Mouse (Mus musculus) CH12.LX (cell line): ENCODE measurements around the gene Morn4. TPM values are rescaled to one million over a fixed set of nuclear protein-coding genes. Genes with fewer than 3 reads are reported as not detected.

Experiments
- DNase-seq: peaks from one replicate; pipeline ENCODE4 v3.0.0-alpha.2; 2013; ENCODE audit errors: extremely low read depth
- H3K27ac ChIP-seq: 2 replicates; pipeline ENCODE4 v1.5.1; 2012; ENCODE audit warnings: low read depth, mild to moderate bottlenecking, control low read depth, moderate library complexity; ENCODE audit not compliant: insufficient read depth
- H3K27me3 ChIP-seq: replicated peaks from 2 replicates; pipeline ENCODE3; 2012; ENCODE audit warnings: inconsistent platforms
- H3K36me3 ChIP-seq, 2 experiments: replicated peaks in 1 of 2; 2 replicates each; pipeline versions ENCODE3 to v1.6.1; 2012; ENCODE audit warnings: inconsistent platforms in 1 of 2, low read length in 1 of 2, mild to moderate bottlenecking in 1 of 2, mixed read lengths in 1 of 2, moderate library complexity in 1 of 2; ENCODE audit not compliant: control insufficient read depth in 1 of 2, insufficient read depth in 1 of 2
- H3K4me1 ChIP-seq, 2 experiments: 2 replicates each; pipeline ENCODE4 v1.6.1; 2012; ENCODE audit warnings: inconsistent platforms in 1 of 2, moderate library complexity in 1 of 2; ENCODE audit not compliant: insufficient read depth in 2 of 2, control insufficient read depth in 1 of 2
- H3K4me2 ChIP-seq: 2 replicates; pipeline ENCODE4 v1.6.1; 2012; ENCODE audit warnings: low read depth, mild to moderate bottlenecking, control low read depth; ENCODE audit not compliant: poor library complexity, insufficient read depth, severe bottlenecking
- H3K4me3 ChIP-seq, 3 experiments: fragments of 150-350 bp in 1 of 3; sonication (generic) in 1 of 3; replicated peaks in 1 of 3; 2 replicates each; pipeline versions ENCODE3 to v1.5.1; 2011 to 2012; ENCODE audit warnings: low read depth in 2 of 3, low read length in 2 of 3, mild to moderate bottlenecking in 2 of 3, moderate library complexity in 2 of 3, control low read depth in 1 of 3, improper control_type of control experiment in 1 of 3, inconsistent platforms in 1 of 3, mixed read lengths in 1 of 3; ENCODE audit not compliant: poor library complexity in 1 of 3
- H3K79me2 ChIP-seq: replicated peaks from 2 replicates; pipeline ENCODE4 v1.6.1; 2012; ENCODE audit warnings: mild to moderate bottlenecking, moderate library complexity; ENCODE audit not compliant: control insufficient read depth, poor library complexity, insufficient read depth, severe bottlenecking; ENCODE audit errors: extremely low read depth
- H3K9ac ChIP-seq: 2 replicates; pipeline ENCODE4 v1.6.1; 2012; ENCODE audit warnings: low read depth, mild to moderate bottlenecking, control low read depth, moderate library complexity; ENCODE audit not compliant: insufficient read depth
- H3K9me3 ChIP-seq: replicated peaks from 2 replicates; pipeline ENCODE3; 2012; ENCODE audit warnings: low read length, inconsistent platforms, mixed read lengths
- BHLHE40 ChIP-seq: IDR thresholded peaks from 2 replicates; pipeline ENCODE4 v1.6.1; 2011; ENCODE audit warnings: mild to moderate bottlenecking, low read depth, low read length, improper control_type of control experiment
- CHD1 ChIP-seq: IDR thresholded peaks from 2 replicates; pipeline ENCODE4 v1.6.1; 2012; ENCODE audit warnings: low read depth, low read length, improper control_type of control experiment, inconsistent platforms
- CHD2 ChIP-seq: IDR thresholded peaks from 2 replicates; pipeline ENCODE4 v1.6.1; 2011; ENCODE audit warnings: low read length, improper control_type of control experiment
- CTCF ChIP-seq, 2 experiments: IDR thresholded peaks in 1 of 2; conservative IDR thresholded peaks in 1 of 2; 2 replicates each; pipeline ENCODE4 v1.5.1; 2011 to 2012; ENCODE audit warnings: low read depth in 2 of 2, low read length in 2 of 2, improper control_type of control experiment in 1 of 2, inconsistent platforms in 1 of 2, mild to moderate bottlenecking in 1 of 2, moderate library complexity in 1 of 2
- E2F4 ChIP-seq: IDR thresholded peaks from 2 replicates; pipeline ENCODE4 v1.6.1; 2011; ENCODE audit warnings: low read depth, low read length, improper control_type of control experiment; ENCODE audit not compliant: insufficient replicate concordance
- GABPA ChIP-seq: IDR thresholded peaks from 2 replicates; pipeline ENCODE4 v1.6.1; 2012; ENCODE audit warnings: low read depth, low read length, improper control_type of control experiment, inconsistent platforms; ENCODE audit not compliant: insufficient replicate concordance
- MAFK ChIP-seq: IDR thresholded peaks from 2 replicates; pipeline ENCODE4 v1.6.1; 2011; ENCODE audit warnings: low read length, improper control_type of control experiment; ENCODE audit not compliant: insufficient replicate concordance
- MAZ ChIP-seq: IDR thresholded peaks from 2 replicates; pipeline ENCODE4 v1.6.1; 2012; ENCODE audit warnings: low read depth, mild to moderate bottlenecking, inconsistent platforms, low read length, improper control_type of control experiment, moderate library complexity
- NELFE ChIP-seq: IDR thresholded peaks from 2 replicates; pipeline ENCODE4 v1.6.1; 2011; ENCODE audit warnings: low read depth, low read length, improper control_type of control experiment
- NRF1 ChIP-seq: IDR thresholded peaks from 2 replicates; pipeline ENCODE4 v1.6.1; 2014; ENCODE audit warnings: low read depth, mild to moderate bottlenecking, inconsistent platforms, low read length, improper control_type of control experiment, moderate library complexity
- RAD21 ChIP-seq: IDR thresholded peaks from 2 replicates; pipeline ENCODE4 v1.6.1; 2011; ENCODE audit warnings: low read depth, mild to moderate bottlenecking, low read length, improper control_type of control experiment, moderate library complexity
- SMC3 ChIP-seq: IDR thresholded peaks from 2 replicates; pipeline ENCODE4 v1.6.1; 2011; ENCODE audit warnings: low read depth, low read length, improper control_type of control experiment
- TBP ChIP-seq: conservative IDR thresholded peaks from 2 replicates; pipeline ENCODE4 v1.6.1; 2011; ENCODE audit warnings: low read depth, low read length, improper control_type of control experiment
- TCF12 ChIP-seq: IDR thresholded peaks from 2 replicates; pipeline ENCODE4 v1.6.1; 2014; ENCODE audit warnings: low read depth, mild to moderate bottlenecking, inconsistent platforms, low read length, improper control_type of control experiment
- ZKSCAN1 ChIP-seq: IDR thresholded peaks from 2 replicates; pipeline ENCODE4 v1.6.1; 2012; ENCODE audit warnings: low read depth, inconsistent platforms, low read length, improper control_type of control experiment, borderline replicate concordance
- ZNF384 ChIP-seq: IDR thresholded peaks from 2 replicates; pipeline ENCODE4 v1.6.1; 2012; ENCODE audit warnings: low read depth, low read length, improper control_type of control experiment, inconsistent platforms
- dilution Hi-C: fragments of 300-500 bp; cut with MboI; formaldehyde crosslinking; loops from 2 replicates; pipeline ENCODE4 v1.14.3; 2020; ENCODE audit warnings: low sequenced_read_pairs; ENCODE audit not compliant: extremely low pct_unique_long_range_greater_than_20kb, extremely low pct_ligation_motif_present
- in situ Hi-C: fragments of 300-500 bp; cut with MboI; formaldehyde crosslinking; loops from 3 replicates; pipeline ENCODE4 v1.14.3; 2019; ENCODE audit warnings: low sequenced_read_pairs, low pct_ligation_motif_present, low pct_unique_long_range_greater_than_20kb, mixed read lengths
- polyA plus RNA-seq: library from polyadenylated mRNA; unstranded; fragments of >175 nt; gene quantifications from 2 replicates; pipeline ENCODE4 v1.2.1, GENCODE M21; 2012; ENCODE audit warnings: low read depth; ENCODE audit not compliant: insufficient read length
- total RNA-seq, 2 experiments: library from RNA; depleted of rRNA; stranded (reverse); fragments of 300-350 nt in 1 of 2; fragments of >200 nt in 1 of 2; gene quantifications; 2 replicates each; pipeline ENCODE4 v1.2.3; 2012 to 2014

Gene Morn4
- total and polyA plus RNA-seq, 3 experiments, result 0.04 to 0.24 TPM; not detected in 1

GRCm38 (mm10) chr19:42054255-42054654, 31.9 kb downstream of the Morn4 start:
- Histone ChIP-seq H3K27ac (no peak overlapping the region), H3K4me1 (no peaks in the 10 kb centered on the region), H3K79me2 (no peaks in the 10 kb centered on the region), H3K9me3 (no peaks in the 10 kb centered on the region), H3K27me3 (peaks cover 34% of the 10 kb centered on the region), H3K9ac (no peak overlapping the region), H3K4me3 (no peak overlapping the region), H3K4me2 (no peak overlapping the region), H3K36me3 (no peaks in the 10 kb centered on the region)
- no peak for DNase-seq
- dilution Hi-C loops, result no loop called here
- no peak for TF ChIP-seq MAZ
- TF ChIP-seq CTCF (conservative IDR thresholded peaks at IDR 0.05 in 1 of 2, IDR thresholded peaks at IDR 0.05 in 1 of 2; ENCODE audit: low read depth in 2 of 2, low read length in 2 of 2), result no peak
- TF ChIP-seq GABPA, result no peak
- no peak for TF ChIP-seq TCF12
- no peak for TF ChIP-seq TBP
- TF ChIP-seq NRF1, result no peak
- TF ChIP-seq CHD1, result no peak
- TF ChIP-seq ZKSCAN1, result no peak
- TF ChIP-seq RAD21, result no peak
- no peak for TF ChIP-seq SMC3
- TF ChIP-seq, all 38 proteins: peak for 0
- in situ Hi-C loops, result no loop called here

- no peak for DNase-seq
- H3K4me3 ChIP-seq, result no peak within 1 kb of the TSS
- dilution Hi-C loops (no loop called here), in situ Hi-C loops (no loop called here)
- no peaks in the 10 kb centered on the region for H3K4me1 ChIP-seq
- no peak within 1 kb of the TSS for H3K9ac ChIP-seq
- no peak for TF ChIP-seq NRF1
- no peak for TF ChIP-seq ZNF384
- no peak for TF ChIP-seq BHLHE40
- no peaks in the 10 kb centered on the region for H3K79me2 ChIP-seq
- no peak within 1 kb of the TSS for H3K27ac ChIP-seq
- H3K9me3 ChIP-seq, result no peaks in the 10 kb centered on the region
- H3K4me2 ChIP-seq, result no peak within 1 kb of the TSS
- H3K27me3 ChIP-seq, result peaks cover 25% of the 10 kb centered on the region
- H3K36me3 ChIP-seq, result no peaks in the 10 kb centered on the region
These were observed 34.2 kb downstream of the Morn4 start, which contains the start of gene 4933411K16Rik for GRCm38 (mm10) chr19:42051948-42052347. Gene 4933411K16Rik, plus strand, starts transcription at chr19:42052248.

GRCm38 (mm10) chr19:42051351-42051750, 34.8 kb downstream of the Morn4 start:
- Histone ChIP-seq H3K36me3 (no peaks in the 10 kb centered on the region), H3K4me1 (no peaks in the 10 kb centered on the region), H3K4me3 (no peak overlapping the region), H3K79me2 (no peaks in the 10 kb centered on the region), H3K27me3 (peaks cover 25% of the 10 kb centered on the region), H3K27ac (no peak overlapping the region), H3K9me3 (no peaks in the 10 kb centered on the region), H3K4me2 (no peak overlapping the region), H3K9ac (no peak overlapping the region)
- TF ChIP-seq ZKSCAN1 (no peak), NELFE (no peak), CHD2 (no peak), E2F4 (no peak), MAFK (no peak), TBP (no peak)
- DNase-seq, result no peak
- in situ Hi-C loops (no loop called here), dilution Hi-C loops (no loop called here)
